Mouse (Mus musculus) thymus, postnatal 36 days (tissue): ENCODE results near the gene Fsd1.

Experiments
- DNase-seq, 2 experiments: peaks; one replicate each; pipeline ENCODE4 v3.0.0; 2022; ENCODE audit warnings: mixed read lengths in 2 of 2

Fsd1 gene

GRCm38 (mm10) chr17:55963171-55963570 is 23.1 kb upstream of the Fsd1 start:
- no peak for DNase-seq

DNA sequence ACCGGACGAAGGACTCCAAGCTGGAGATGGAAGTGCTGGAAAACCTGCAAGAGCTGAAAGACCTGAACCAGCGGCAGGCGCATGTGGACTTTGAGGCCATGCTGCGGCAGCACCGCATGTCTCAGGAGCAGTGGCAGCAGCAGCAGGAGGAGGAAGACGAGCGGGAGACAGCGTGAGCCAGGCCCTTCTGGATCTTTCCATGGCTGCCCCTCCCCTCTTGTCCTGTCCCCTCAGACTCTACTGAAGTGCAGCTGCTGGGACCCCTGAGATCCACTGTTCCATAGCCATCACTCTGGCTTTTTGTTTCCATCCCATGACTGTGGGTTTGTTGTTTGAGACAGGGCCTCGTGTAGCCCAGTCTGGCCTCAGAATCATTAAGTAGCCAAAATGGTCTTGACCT is 21.8 kb upstream of the Fsd1 start:
- DNase-seq, result no peak

DNA sequence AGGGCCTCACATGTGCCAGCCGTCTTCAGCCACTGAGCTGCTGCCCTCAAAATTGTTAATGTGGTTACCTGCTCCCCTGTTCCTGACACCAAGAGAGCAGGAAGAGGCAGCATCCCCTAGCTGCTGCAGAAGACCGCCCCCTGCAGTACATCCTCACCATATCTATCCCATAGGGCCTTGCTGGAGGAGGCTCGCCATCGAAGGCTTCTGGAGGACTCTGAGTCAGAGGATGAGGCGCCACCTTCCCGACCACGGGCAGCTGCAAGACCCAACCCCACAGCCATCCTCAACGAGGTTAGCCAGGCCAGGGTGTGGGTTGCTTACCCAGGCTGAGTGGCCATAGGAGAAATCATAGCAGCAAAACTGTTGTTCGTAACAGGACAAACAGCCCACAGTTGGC is 21.3 kb upstream of the Fsd1 start:
- no peak for DNase-seq

DNA sequence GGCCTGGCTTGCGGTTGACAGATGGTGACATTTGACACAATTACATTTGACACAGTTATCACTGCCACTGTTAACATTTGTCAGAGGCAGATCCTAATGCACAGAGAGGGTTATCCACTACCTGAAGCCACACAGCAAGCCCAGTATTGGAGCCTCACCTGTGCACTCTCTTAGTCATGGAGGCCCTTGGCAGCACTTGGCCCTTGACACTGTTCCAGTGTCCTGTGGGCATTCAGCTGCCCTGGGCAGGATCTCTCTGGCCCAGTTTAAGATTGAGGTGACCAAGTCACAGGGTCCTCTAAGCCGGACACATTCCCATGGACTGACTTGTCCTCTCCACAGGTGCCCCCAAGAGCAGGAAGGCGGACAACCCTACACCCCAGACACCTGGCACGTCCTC is 19.1 kb upstream of the Fsd1 start:
- DNase-seq, result no peak

GRCm38 (mm10) chr17:55968210-55968609 is 18.1 kb upstream of the Fsd1 start:
- DNase-seq, result no peak

- DNase-seq, result no peak
Observed at GRCm38 (mm10) chr17:55969560-55969959, 16.7 kb upstream of the Fsd1 start.

GRCm38 (mm10) chr17:55969966-55970891 is 16.1 kb upstream of the Fsd1 start, which contains the start of gene Shd:
Gene Shd, plus strand, starts transcription at chr17:55970467.
- no peak for DNase-seq

DNA sequence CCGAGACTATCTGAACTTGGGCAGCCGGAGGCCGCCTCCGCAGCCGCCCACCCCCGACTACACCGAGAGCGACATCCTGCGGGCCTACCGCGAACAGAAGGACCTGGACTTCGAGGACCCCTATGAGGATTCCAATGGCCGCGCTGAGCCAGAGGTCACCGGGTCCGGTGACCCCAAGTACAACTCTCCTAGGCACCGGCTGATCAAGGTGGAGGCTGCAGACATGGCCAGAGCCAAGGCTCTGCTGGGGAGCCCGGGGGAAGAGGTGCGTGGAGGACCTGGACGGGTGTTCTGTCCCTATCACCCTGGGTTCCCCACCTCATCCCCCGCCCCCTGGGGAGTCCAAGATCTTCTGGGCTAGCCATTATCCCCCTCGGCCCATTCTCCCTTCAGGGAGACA is 14.9 kb upstream of the Fsd1 start:
- DNase-seq, result no peak

- DNase-seq, result peak; percentile 74
Observed at GRCm38 (mm10) chr17:55976255-55976862, 9.9 kb upstream of the Fsd1 start.

- DNase-seq, result no peak
Observed at GRCm38 (mm10) chr17:55977301-55977700, 9.0 kb upstream of the Fsd1 start.

DNA sequence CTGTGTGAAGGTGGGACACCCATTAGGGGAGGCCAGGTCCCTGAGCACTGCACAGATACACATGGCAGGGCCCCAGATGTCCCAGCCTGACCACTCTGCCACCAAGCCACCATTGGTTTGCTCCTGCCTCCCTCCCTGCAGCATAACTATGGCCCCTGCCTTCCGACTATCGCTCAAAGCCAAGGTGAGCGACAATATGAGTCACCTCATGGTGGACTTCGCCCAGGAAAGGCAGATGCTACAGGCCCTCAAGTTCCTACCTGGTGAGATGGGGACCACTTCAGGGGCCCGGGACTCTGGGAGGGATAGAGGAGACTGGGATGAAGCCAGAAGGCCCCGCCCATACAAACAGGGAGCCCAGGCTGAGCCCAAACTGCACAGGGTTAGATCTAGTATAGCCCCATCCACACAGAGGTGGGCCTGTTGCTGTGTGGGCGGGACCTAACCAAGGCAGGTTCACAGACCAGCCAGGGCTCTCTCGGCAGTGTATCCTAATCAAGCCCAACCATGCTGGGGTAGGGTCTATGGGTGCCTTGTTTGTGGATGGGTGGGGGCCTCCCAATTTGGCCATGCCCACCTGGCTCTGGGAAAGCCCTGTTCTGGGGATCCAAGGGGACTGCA is 4.1 kb downstream of the Fsd1 start:
- no peak for DNase-seq

- DNase-seq, result no peak
Observed at GRCm38 (mm10) chr17:55996007-55996406, 9.7 kb downstream of the Fsd1 start.

- no peak for DNase-seq
Observed at GRCm38 (mm10) chr17:55999794-56000499, 13.6 kb downstream of the Fsd1 start.

- DNase-seq, result no peak
Observed at GRCm38 (mm10) chr17:56003000-56003399, 16.7 kb downstream of the Fsd1 start.

- no peak for DNase-seq
Observed at GRCm38 (mm10) chr17:56005415-56006061, 19.2 kb downstream of the Fsd1 start, which contains the start of the genes Stap2 and Mpnd. Gene Stap2, minus strand, starts transcription at chr17:56005584. Gene Mpnd, plus strand, starts transcription at chr17:56005711.

DNA sequence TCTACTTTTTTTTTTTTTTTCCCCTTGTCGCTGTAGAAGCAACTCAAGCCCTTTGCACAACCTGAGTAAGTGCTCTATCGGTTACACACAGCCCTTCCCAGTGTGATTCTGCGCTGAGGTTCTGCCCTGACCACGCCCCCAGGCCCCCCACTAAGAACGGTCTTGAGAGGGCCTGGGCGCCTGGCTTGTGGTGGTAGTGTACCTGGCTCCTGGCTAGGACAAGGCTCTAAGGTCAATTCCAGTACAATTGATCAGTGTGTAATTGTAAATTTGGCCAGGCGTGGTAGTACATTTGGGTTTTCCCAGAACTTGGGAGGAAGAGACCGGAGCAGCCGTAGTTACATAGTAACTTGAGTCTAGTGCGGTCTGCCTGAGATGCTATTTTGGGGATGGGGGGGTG is 20.6 kb downstream of the Fsd1 start:
- DNase-seq, result no peak

- no peak for DNase-seq
Observed at GRCm38 (mm10) chr17:56007444-56008355, 21.4 kb downstream of the Fsd1 start.

GRCm38 (mm10) chr17:56008356-56009087 is 22.2 kb downstream of the Fsd1 start:
- DNase-seq, result peak; percentile 87 to 91

- peak; percentile 92 to 94 for DNase-seq
Observed at GRCm38 (mm10) chr17:56009088-56009961, 23.0 kb downstream of the Fsd1 start.

- no peak for DNase-seq
Observed at GRCm38 (mm10) chr17:56009962-56010240, 23.6 kb downstream of the Fsd1 start.
